Comparison of ENCODE assay signal across 12 mouse cellular contexts in genomic region chr2:181080886-181081285, GRCm38 (mm10). TPM values are rescaled to one million over a fixed set of nuclear protein-coding genes. Genes with fewer than 3 reads are reported as not detected.
DNase-seq lines count a peak whose midpoint lies in the region; ATAC-seq and TF ChIP-seq lines count a peak whose summit lies in the region.
"Had no signal": no experiment of that assay in that cellular context is flagged by ENCODE, and none has a peak within 500 bp of the region (broad histone marks: within the 10 kb centered on the region; RNA-seq: fewer than 3 reads in every experiment).

No protein-coding gene starts in this region.

- no peaks in the 10 kb centered on the region for H3K9me3 ChIP-seq in forebrain, embryonic 10.5 days
- no peaks in the 10 kb centered on the region for H3K9me3 ChIP-seq in forebrain, embryonic 14.5 days (replicated peaks; ENCODE audit: control insufficient read depth, low read length)
- no peaks in the 10 kb centered on the region for H3K9me3 ChIP-seq in lung, embryonic 14.5 days (ENCODE audit: low read depth, low read length)
- no peaks in the 10 kb centered on the region for H3K9me3 ChIP-seq in stomach, embryonic 14.5 days (ENCODE audit: control insufficient read depth, low read depth, low read length)
- H3K9me3 ChIP-seq: heart, embryonic 15.5 days had no signal

- WGBS in forebrain, embryonic 10.5 days, result 80% methylated on average over 5 of the region's 5 CpGs
- WGBS in forebrain, embryonic 14.5 days, result 65% methylated on average over 5 of the region's 5 CpGs
- 52% methylated on average over 5 of the region's 5 CpGs for WGBS in lung, embryonic 14.5 days
- 57% methylated on average over 5 of the region's 5 CpGs for WGBS in stomach, embryonic 14.5 days

- H3K4me3 ChIP-seq in forebrain, embryonic 10.5 days, result no peak overlapping the region
- no peak overlapping the region for H3K4me3 ChIP-seq in forebrain, embryonic 14.5 days (ENCODE audit: low read depth, low read length)
- H3K4me3 ChIP-seq in lung, embryonic 14.5 days (ENCODE audit: low read depth, low read length), result no peak overlapping the region
- no peak overlapping the region for H3K4me3 ChIP-seq in stomach, embryonic 14.5 days (ENCODE audit: low read depth, low read length)
- H3K4me3 ChIP-seq: heart, embryonic 15.5 days had no signal

- 0 out of 2 replicates have a peak overlapping the region, but pooled peaks have one; percentile 11 for H3K27ac ChIP-seq in forebrain, embryonic 10.5 days
- no peak overlapping the region for H3K27ac ChIP-seq in forebrain, embryonic 14.5 days (ENCODE audit: low read depth, low read length)
- H3K27ac ChIP-seq in lung, embryonic 14.5 days (ENCODE audit: low read depth), result no peak overlapping the region
- H3K27ac ChIP-seq in stomach, embryonic 14.5 days (ENCODE audit: low read length), result no peak overlapping the region
- H3K27ac ChIP-seq: heart, embryonic 15.5 days had no signal

- DNase-seq in forebrain, embryonic 10.5 days (ENCODE audit: extremely low spot score, low spot score), result no peak
- no peak for DNase-seq in forebrain, embryonic 14.5 days (ENCODE audit: low spot score)
- DNase-seq in lung, embryonic 14.5 days, result peak; percentile 19
- no peak for DNase-seq in lung, adult 18-20 months
- DNase-seq in induced T-regulatory cell, adult 2 months (ENCODE audit: low read depth), result peak; percentile 28
- DNase-seq in spleen, adult 18-20 months, result no peak
- no peak for DNase-seq in ovary, postnatal 10 days (ENCODE audit: low spot score)
- DNase-seq: cerebellum, adult 8-10 months; kidney, adult 8-10 months had no signal

- H3K27me3 ChIP-seq in forebrain, embryonic 10.5 days (ENCODE audit: poor library complexity, severe bottlenecking), result no peaks in the 10 kb centered on the region
- no peaks in the 10 kb centered on the region for H3K27me3 ChIP-seq in forebrain, embryonic 14.5 days (replicated peaks; ENCODE audit: control insufficient read depth, insufficient read depth, low read length)
- no peaks in the 10 kb centered on the region for H3K27me3 ChIP-seq in lung, embryonic 14.5 days (ENCODE audit: insufficient read depth, low read length)
- no peaks in the 10 kb centered on the region for H3K27me3 ChIP-seq in stomach, embryonic 14.5 days (ENCODE audit: control insufficient read depth, insufficient read depth, low read length)

- no peak for ATAC-seq in forebrain, embryonic 14.5 days
- no peak for ATAC-seq in lung, embryonic 14.5 days (ENCODE audit: insufficient read depth)
- peak; percentile 59; the same call in 1 of the 2 replicates for ATAC-seq in stomach, embryonic 14.5 days (ENCODE audit: insufficient number of reproducible peaks, insufficient read depth, low FRiP score, low read depth)

- H3K9ac ChIP-seq in forebrain, embryonic 14.5 days (ENCODE audit: low read length), result no peak overlapping the region
- no peak overlapping the region for H3K9ac ChIP-seq in lung, embryonic 14.5 days
- H3K9ac ChIP-seq in stomach, embryonic 14.5 days (replicated peaks; ENCODE audit: low read depth, low read length), result no peak overlapping the region
- H3K9ac ChIP-seq: heart, embryonic 15.5 days had no signal

- no peak for TF ChIP-seq CTCF in lung, embryonic 14.5 days (IDR thresholded peaks at IDR 0.05; ENCODE audit: low read depth)

- peaks cover 3% of the 10 kb centered on the region; the same call in 1 of the 2 replicates for H3K4me1 ChIP-seq in forebrain, embryonic 10.5 days
- H3K4me1 ChIP-seq in forebrain, embryonic 14.5 days (ENCODE audit: control insufficient read depth, insufficient read depth, low read length), result no peaks in the 10 kb centered on the region
- H3K4me1 ChIP-seq in lung, embryonic 14.5 days (ENCODE audit: insufficient read depth), result no peaks in the 10 kb centered on the region
- H3K4me1 ChIP-seq in stomach, embryonic 14.5 days (ENCODE audit: control insufficient read depth, insufficient read depth, low read length), result no peaks in the 10 kb centered on the region

- no peak overlapping the region for H3K4me2 ChIP-seq in forebrain, embryonic 14.5 days (ENCODE audit: low read length)
- H3K4me2 ChIP-seq in lung, embryonic 14.5 days, result no peak overlapping the region
- H3K4me2 ChIP-seq in stomach, embryonic 14.5 days (replicated peaks; ENCODE audit: low read depth, low read length), result no peak overlapping the region
- H3K4me2 ChIP-seq: heart, embryonic 15.5 days had no signal

- H3K36me3 ChIP-seq in forebrain, embryonic 10.5 days (replicated peaks), result no peaks in the 10 kb centered on the region
- H3K36me3 ChIP-seq in forebrain, embryonic 14.5 days (ENCODE audit: control insufficient read depth, insufficient read depth, low read length), result peaks cover 14% of the 10 kb centered on the region
- no peaks in the 10 kb centered on the region for H3K36me3 ChIP-seq in lung, embryonic 14.5 days (ENCODE audit: insufficient read depth)
- no peaks in the 10 kb centered on the region for H3K36me3 ChIP-seq in stomach, embryonic 14.5 days (ENCODE audit: control insufficient read depth, insufficient read depth, low read length)
- H3K36me3 ChIP-seq: heart, embryonic 15.5 days had no signal

RNA-seq across cellular contexts. Expression of gene Chrna4, which starts 37.5 kb away (rescaled TPM):
- polyA plus RNA-seq in forebrain, embryonic 10.5 days (2016; fragmentation: Nextera tagmentation; extraction: Ambion mirVana), result 5.7 and 5.8 TPM in 2 replicates
- 13.1 and 14.3 TPM in 2 replicates for polyA plus RNA-seq in forebrain, embryonic 14.5 days (2014; fragmentation: Nextera tagmentation; extraction: Ambion mirVana)
- polyA plus RNA-seq in lung, embryonic 14.5 days (2014; fragmentation: Nextera tagmentation; extraction: Ambion mirVana), result 0.55 and 1.3 TPM in 2 replicates
- polyA plus RNA-seq in stomach, embryonic 14.5 days (2014; fragmentation: Nextera tagmentation; extraction: Ambion mirVana), result 1.5 and 2.2 TPM in 2 replicates
- polyA plus RNA-seq: C2C12 had no signal

RNA-seq across cellular contexts. Expression of gene Kcnq2, which starts 54.2 kb away (rescaled TPM):
- polyA plus RNA-seq in forebrain, embryonic 10.5 days (2016; fragmentation: Nextera tagmentation; extraction: Ambion mirVana), result 2.9 and 3.8 TPM in 2 replicates
- polyA plus RNA-seq in forebrain, embryonic 14.5 days (2014; fragmentation: Nextera tagmentation; extraction: Ambion mirVana), result 22.8 and 31.2 TPM in 2 replicates
- polyA plus RNA-seq in lung, embryonic 14.5 days (2014; fragmentation: Nextera tagmentation; extraction: Ambion mirVana), result 0.05 TPM in 2 replicates
- polyA plus RNA-seq in stomach, embryonic 14.5 days (2014; fragmentation: Nextera tagmentation; extraction: Ambion mirVana), result 3.0 TPM in 2 replicates
- polyA plus RNA-seq: C2C12 had no signal

Comparison
In these comparisons a context has a peak if more than half of its experiments do, and no peak if none do; other contexts are left out.
1. DNase-seq: peak in lung, embryonic 14.5 days (single experiment) and induced T-regulatory cell, adult 2 months (single experiment); none in forebrain, embryonic 10.5 days (single experiment), forebrain, embryonic 14.5 days (single experiment), lung, adult 18-20 months (0 of 2), spleen, adult 18-20 months (0 of 2) and ovary, postnatal 10 days (single experiment).